In the genomic region with DNA sequence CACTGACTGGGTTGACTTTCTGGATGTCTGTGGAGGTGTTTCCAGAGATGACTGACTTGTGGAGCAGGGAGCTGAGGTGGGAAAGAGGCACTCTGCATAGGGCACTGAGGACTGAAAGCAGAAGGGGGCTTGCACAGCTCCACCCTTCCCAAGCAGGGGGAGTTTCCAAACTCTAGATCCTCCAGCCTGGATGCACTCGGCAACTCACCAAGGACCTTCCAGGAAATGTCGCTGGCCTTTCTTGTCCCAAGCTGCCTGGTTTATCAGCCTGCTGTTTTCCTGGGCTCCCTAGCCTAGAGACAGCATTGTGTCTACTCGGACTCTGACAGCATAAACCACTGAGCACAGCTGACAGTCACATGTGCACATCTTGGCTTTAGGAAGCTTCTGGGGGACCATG, we compare ENCODE assay signal across 26 mouse cellular contexts.
DNase-seq lines count a peak whose midpoint lies in the region; ATAC-seq lines count a peak whose summit lies in the region.
"Had no signal": no experiment of that assay in that cellular context is flagged by ENCODE, and none has a peak within 500 bp of the region (broad histone marks: within the 10 kb centered on the region; RNA-seq: fewer than 3 reads in every experiment).

No protein-coding gene starts in this region.

- peak; percentile 25 to 32 for DNase-seq in heart, adult 18-20 months
- peak; percentile 25 for DNase-seq in kidney, postnatal 10 days
- no peak for DNase-seq in kidney, postnatal 25 days
- no peak for DNase-seq in midbrain, embryonic 14.5 days
- DNase-seq: adrenal gland, postnatal 36 days; B cell, adult 2 months; cerebellum, adult 2 months; cerebellum, postnatal 25 days; gastrocnemius, adult 2 months; gastrocnemius, postnatal 36 days; kidney, adult 18-20 months; left cerebral cortex, postnatal 4 days; liver, postnatal 0 days; lung, postnatal 36 days; right cerebral cortex, postnatal 25 days had no signal

- H3K9me3 ChIP-seq in heart, embryonic 11.5 days (replicated peaks; ENCODE audit: control insufficient read depth, low read length): no peaks in the 10 kb centered on the region
- H3K9me3 ChIP-seq in midbrain, embryonic 16.5 days (replicated peaks; ENCODE audit: control insufficient read depth, low read length, poor library complexity, severe bottlenecking): no peaks in the 10 kb centered on the region
- no peaks in the 10 kb centered on the region for H3K9me3 ChIP-seq in midbrain, embryonic 14.5 days (ENCODE audit: control insufficient read depth, low read length)
- H3K9me3 ChIP-seq: embryonic facial prominence, embryonic 10.5 days; embryonic facial prominence, embryonic 15.5 days; forebrain, embryonic 12.5 days; heart, embryonic 13.5 days; kidney, embryonic 15.5 days; liver, embryonic 12.5 days; midbrain, embryonic 13.5 days; stomach, embryonic 15.5 days had no signal

- H3K4me3 ChIP-seq in heart, embryonic 11.5 days (ENCODE audit: low read depth, low read length): no peak overlapping the region
- no peak overlapping the region for H3K4me3 ChIP-seq in midbrain, embryonic 16.5 days (ENCODE audit: low read depth, low read length)
- H3K4me3 ChIP-seq in midbrain, embryonic 14.5 days (replicated peaks; ENCODE audit: low read depth, low read length): no peak overlapping the region
- H3K4me3 ChIP-seq: embryonic facial prominence, embryonic 10.5 days; embryonic facial prominence, embryonic 15.5 days; forebrain, embryonic 12.5 days; gastrocnemius, adult 2 months; heart, embryonic 13.5 days; kidney, embryonic 15.5 days; liver, embryonic 12.5 days; midbrain, embryonic 13.5 days; stomach, embryonic 15.5 days had no signal

- H3K4me1 ChIP-seq in heart, embryonic 11.5 days (ENCODE audit: control insufficient read depth, insufficient read depth, low read length): peaks cover 10% of the 10 kb centered on the region
- H3K4me1 ChIP-seq in midbrain, embryonic 16.5 days (ENCODE audit: control insufficient read depth, insufficient read depth, low read length): peaks cover 3% of the 10 kb centered on the region; the same call in 1 of the 2 replicates
- no peaks in the 10 kb centered on the region for H3K4me1 ChIP-seq in midbrain, embryonic 14.5 days (ENCODE audit: control insufficient read depth, insufficient read depth, low read length)
- H3K4me1 ChIP-seq: embryonic facial prominence, embryonic 15.5 days; midbrain, embryonic 13.5 days; stomach, embryonic 15.5 days had no signal

- H3K27me3 ChIP-seq in heart, embryonic 11.5 days (ENCODE audit: control insufficient read depth, insufficient read depth, low read length): no peaks in the 10 kb centered on the region
- H3K27me3 ChIP-seq in midbrain, embryonic 16.5 days (ENCODE audit: control insufficient read depth, insufficient read depth, low read depth, low read length): no peaks in the 10 kb centered on the region
- no peaks in the 10 kb centered on the region for H3K27me3 ChIP-seq in midbrain, embryonic 14.5 days (ENCODE audit: control insufficient read depth, insufficient read depth, low read length)
- H3K27me3 ChIP-seq: embryonic facial prominence, embryonic 15.5 days; forebrain, embryonic 12.5 days; heart, embryonic 13.5 days; kidney, embryonic 15.5 days; liver, embryonic 12.5 days; midbrain, embryonic 13.5 days; stomach, embryonic 15.5 days had no signal

- no peak overlapping the region for H3K9ac ChIP-seq in heart, embryonic 11.5 days (ENCODE audit: low read depth, low read length)
- no peak overlapping the region for H3K9ac ChIP-seq in midbrain, embryonic 16.5 days (ENCODE audit: low read depth, low read length)
- no peak overlapping the region for H3K9ac ChIP-seq in midbrain, embryonic 14.5 days (replicated peaks; ENCODE audit: low read length)
- H3K9ac ChIP-seq: embryonic facial prominence, embryonic 15.5 days; forebrain, embryonic 12.5 days; heart, embryonic 13.5 days; hindbrain, embryonic 14.5 days; kidney, embryonic 15.5 days; liver, embryonic 12.5 days; liver, postnatal 0 days; midbrain, embryonic 13.5 days; stomach, embryonic 15.5 days had no signal

- no peak overlapping the region for H3K27ac ChIP-seq in heart, embryonic 11.5 days (ENCODE audit: low read depth, low read length)
- H3K27ac ChIP-seq in midbrain, embryonic 16.5 days (ENCODE audit: low read length): peak overlapping the region; percentile 58; the same call in 1 of the 2 replicates
- H3K27ac ChIP-seq in midbrain, embryonic 14.5 days (replicated peaks; ENCODE audit: low read depth, low read length): no peak overlapping the region
- H3K27ac ChIP-seq: embryonic facial prominence, embryonic 10.5 days; embryonic facial prominence, embryonic 15.5 days; forebrain, embryonic 12.5 days; gastrocnemius, adult 2 months; heart, embryonic 13.5 days; hindbrain, embryonic 14.5 days; kidney, embryonic 15.5 days; liver, embryonic 12.5 days; midbrain, embryonic 13.5 days; stomach, embryonic 15.5 days had no signal

- no peak for ATAC-seq in heart, embryonic 11.5 days (replicated peaks; ENCODE audit: insufficient number of reproducible peaks, low FRiP score, low TSS enrichment)
- no peak for ATAC-seq in midbrain, embryonic 16.5 days
- no peak for ATAC-seq in midbrain, embryonic 14.5 days (ENCODE audit: low FRiP score, low TSS enrichment)
- ATAC-seq: liver, embryonic 12.5 days; liver, postnatal 0 days; midbrain, embryonic 13.5 days had no signal

- peaks cover 4% of the 10 kb centered on the region; the same call in 1 of the 2 replicates for H3K36me3 ChIP-seq in heart, embryonic 11.5 days (ENCODE audit: control insufficient read depth, insufficient read depth, low read length)
- H3K36me3 ChIP-seq in midbrain, embryonic 16.5 days (ENCODE audit: control insufficient read depth, insufficient read depth, low read length): peaks cover 2% of the 10 kb centered on the region; the same call in 1 of the 2 replicates
- H3K36me3 ChIP-seq in midbrain, embryonic 14.5 days (ENCODE audit: control insufficient read depth, insufficient read depth, low read length): peaks cover 11% of the 10 kb centered on the region

- no peak overlapping the region for H3K4me2 ChIP-seq in heart, embryonic 11.5 days
- H3K4me2 ChIP-seq in midbrain, embryonic 16.5 days (ENCODE audit: low read length): no peak overlapping the region
- no peak overlapping the region for H3K4me2 ChIP-seq in midbrain, embryonic 14.5 days (ENCODE audit: low read length)
- H3K4me2 ChIP-seq: embryonic facial prominence, embryonic 15.5 days; forebrain, embryonic 12.5 days; heart, embryonic 13.5 days; hindbrain, embryonic 14.5 days; kidney, embryonic 15.5 days; liver, embryonic 12.5 days; midbrain, embryonic 13.5 days; stomach, embryonic 15.5 days had no signal

- WGBS in heart, embryonic 11.5 days (ENCODE audit: insufficient replicate concordance): 51% methylated on average over 3 of the region's 3 CpGs
- 76% methylated on average over 3 of the region's 3 CpGs for WGBS in midbrain, embryonic 16.5 days
- WGBS in midbrain, embryonic 14.5 days: 70% methylated on average over 3 of the region's 3 CpGs

Comparison
In these comparisons a context has a peak if more than half of its experiments do, and no peak if none do; other contexts are left out.
1. DNase-seq: peak in heart, adult 18-20 months (2 of 2) and kidney, postnatal 10 days (single experiment); none in kidney, postnatal 25 days (0 of 2) and midbrain, embryonic 14.5 days (single experiment).